Mouse (Mus musculus) heart, adult 2 months (tissue): ENCODE measurements at regions not wholly inside any gene's neighbourhood (a gene's known extent, or its start where the extent isn't known, plus 50 kb on each side); places are given as distances from the start of the nearest gene placed in this dataset.
A peak's percentile ranks its signal among the peaks of the same experiment; 100 is the strongest.

ENCODE experiments used
- DNase-seq, 2 experiments: peaks; one replicate each; pipeline ENCODE4 v3.0.0; 2021
- H3K27ac ChIP-seq: fragments of 200-600 bp; 2 replicates; pipeline ENCODE4 v1.8.1; 2022
- H3K27me3 ChIP-seq: fragments of 200-500 bp; 2 replicates; pipeline ENCODE4 v1.6.1; 2012; ENCODE audit warnings: mild to moderate bottlenecking, low read length, inconsistent platforms, mixed read lengths; ENCODE audit not compliant: control insufficient read depth, insufficient read depth
- H3K36me3 ChIP-seq: fragments of 200-500 bp; 2 replicates; pipeline ENCODE4 v1.6.1; 2012; ENCODE audit warnings: low read length, inconsistent platforms; ENCODE audit not compliant: control insufficient read depth, insufficient read depth
- H3K4me1 ChIP-seq: fragments of 200-500 bp; 2 replicates; pipeline ENCODE4 v1.6.1; 2011; ENCODE audit warnings: low read length; ENCODE audit not compliant: control insufficient read depth, insufficient read depth
- H3K4me3 ChIP-seq: fragments of 200-600 bp; 2 replicates; pipeline ENCODE4 v1.8.1; 2022
- H3K79me2 ChIP-seq: fragments of 200-500 bp; replicated peaks from 2 replicates; pipeline ENCODE4 v1.6.1; 2012; ENCODE audit warnings: mild to moderate bottlenecking, inconsistent platforms, low read length, moderate library complexity, mixed read lengths; ENCODE audit not compliant: control insufficient read depth, insufficient read depth
- H3K9ac ChIP-seq: fragments of 200-500 bp; 2 replicates; pipeline ENCODE4 v1.6.1; 2012; ENCODE audit warnings: low read depth, mild to moderate bottlenecking, control low read depth, inconsistent platforms, low read length, mixed read lengths
- CTCF ChIP-seq: fragments of 200-600 bp; IDR thresholded peaks from 2 replicates; pipeline ENCODE4 v1.8.1; 2022; ENCODE audit warnings: antibody characterized with exemption, mild to moderate bottlenecking, moderate library complexity
- EP300 ChIP-seq: fragments of 200-500 bp; IDR thresholded peaks from 2 replicates; pipeline ENCODE4 v1.6.1; 2011; ENCODE audit warnings: low read depth, low read length, control low read depth; ENCODE audit not compliant: insufficient read depth
- POLR2A ChIP-seq: fragments of 200-500 bp; IDR thresholded peaks from 2 replicates; pipeline ENCODE4 v1.6.1; 2011; ENCODE audit warnings: mild to moderate bottlenecking, low read depth, low read length, control low read depth; ENCODE audit not compliant: insufficient read depth
- WGBS: fragments of 180-500 bp; shearing (Covaris S2); methylation state at CpG from one replicate; pipeline ENCODE4 v1.1.7; 2018; 5-methylcytosine and 5-hydroxymethylcytosine counted together
- intact Hi-C: fragments of 180-260 bp; cut with DNase I; formaldehyde crosslinking; loops from one replicate; pipeline ENCODE4 v1.15.1; 2025
- microRNA-seq, 2 experiments: library from miRNA; unstranded; fragments of <30 nt; microRNA quantifications; one replicate each; pipeline ENCODE4 v1.2.0; 2021

GRCm38 (mm10) chr8:128302322-128302721 lies 56.1 kb upstream of the Nrp1 start:
- TF ChIP-seq POLR2A (no peak), EP300 (no peak), CTCF (no peak)
- Histone ChIP-seq H3K9ac (no peak overlapping the region), H3K4me1 (no peaks in the 10 kb centered on the region), H3K27me3 (no peaks in the 10 kb centered on the region), H3K36me3 (no peaks in the 10 kb centered on the region), H3K27ac (no peak overlapping the region), H3K79me2 (no peaks in the 10 kb centered on the region), H3K4me3 (no peak overlapping the region)
- intact Hi-C loops, result no loop called here
- 77% methylated on average over 2 of the region's 2 CpGs for WGBS
- DNase-seq, result peak in 1 of 2 experiments; percentile 5

Small RNA genes lying in the stretch of these regions (microRNA-seq; reads per million reads assigned to microRNA genes)
- gene Mir21c, result 0 reads per million in 2 experiments
